Mouse (Mus musculus): Measurements from ENCODE around the gene Gcnt3.

DNA sequence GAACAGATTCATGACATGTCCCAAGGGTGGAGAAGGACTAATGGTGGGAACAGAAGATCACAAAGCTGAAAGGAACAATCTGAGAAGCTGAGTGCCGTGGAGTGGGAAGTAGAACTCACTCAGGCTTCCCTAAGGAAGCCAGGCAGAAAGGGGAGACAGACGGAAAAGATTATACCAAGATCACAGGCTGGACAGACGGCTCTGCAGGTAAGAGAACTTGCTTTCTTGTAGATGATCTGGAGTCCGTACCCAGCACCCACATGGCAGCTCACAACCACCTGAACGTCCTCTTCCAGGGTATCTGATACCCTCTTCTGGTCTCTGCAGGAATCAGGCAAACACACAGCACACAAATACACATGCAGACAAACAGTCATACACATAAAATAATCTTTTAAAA lies 51.3 kb downstream of the Gcnt3 start:
- TF ChIP-seq CTCF (IDR thresholded peaks at IDR 0.05; ENCODE audit: borderline replicate concordance, insufficient read depth, low read length) (no peak), POLR2A (IDR thresholded peaks at IDR 0.05; ENCODE audit: low read depth, low read length) (no peak)

All from embryonic fibroblast, embryonic 13.5 days (primary cell).